Mouse (Mus musculus) small intestine, adult 2 months (tissue): ENCODE data around the gene Arhgef2.

Experiments used
- CTCF ChIP-seq: fragments of 200-500 bp; IDR thresholded peaks from 2 replicates; pipeline ENCODE4 v1.5.1; 2012; ENCODE audit warnings: low read depth, mild to moderate bottlenecking, control low read depth, inconsistent platforms, low read length, moderate library complexity, mixed read lengths; ENCODE audit not compliant: insufficient replicate concordance, insufficient read length; ENCODE audit errors: extremely low read depth
- POLR2A ChIP-seq: fragments of 200-500 bp; IDR thresholded peaks from 2 replicates; pipeline ENCODE4 v1.6.1; 2012; ENCODE audit warnings: low read depth, mild to moderate bottlenecking, control low read depth, inconsistent platforms, low read length, moderate library complexity

GRCm38 (mm10) chr3:88573810-88574209 is 32.0 kb upstream of the Arhgef2 start:
- TF ChIP-seq POLR2A (no peak), CTCF (no peak)
